ENCODE assay signal across 8 mouse cellular contexts in genomic region chr8:92361546-92362351, GRCm38 (mm10). TPM values are rescaled to one million over a fixed set of nuclear protein-coding genes. Genes with fewer than 3 reads are reported as not detected.
DNase-seq lines count a peak whose midpoint lies in the region; ATAC-seq lines count a peak whose summit lies in the region.

No protein-coding gene starts in this region.

- peaks cover 76% of the 10 kb centered on the region for H3K27me3 ChIP-seq in hindbrain, embryonic 10.5 days (ENCODE audit: insufficient read depth, poor library complexity, severe bottlenecking)
- H3K27me3 ChIP-seq in limb, embryonic 15.5 days = peaks cover 87% of the 10 kb centered on the region
- H3K27me3 ChIP-seq in neural tube, embryonic 12.5 days (replicated peaks) = peaks cover 40% of the 10 kb centered on the region

- peaks cover 84% of the 10 kb centered on the region for H3K4me1 ChIP-seq in hindbrain, embryonic 10.5 days (replicated peaks)
- H3K4me1 ChIP-seq in limb, embryonic 15.5 days = peaks cover 69% of the 10 kb centered on the region
- H3K4me1 ChIP-seq in neural tube, embryonic 12.5 days = peaks cover 78% of the 10 kb centered on the region

- peaks cover 26% of the 10 kb centered on the region for H3K36me3 ChIP-seq in hindbrain, embryonic 10.5 days
- H3K36me3 ChIP-seq in limb, embryonic 15.5 days = no peaks in the 10 kb centered on the region
- H3K36me3 ChIP-seq in neural tube, embryonic 12.5 days = peaks cover 6% of the 10 kb centered on the region

- no peaks in the 10 kb centered on the region for H3K9me3 ChIP-seq in hindbrain, embryonic 10.5 days
- H3K9me3 ChIP-seq in limb, embryonic 15.5 days = no peaks in the 10 kb centered on the region
- H3K9me3 ChIP-seq in neural tube, embryonic 12.5 days = no peaks in the 10 kb centered on the region

- H3K4me2 ChIP-seq in limb, embryonic 15.5 days = peak overlapping the region; percentile 39
- H3K4me2 ChIP-seq in neural tube, embryonic 12.5 days (replicated peaks) = peak overlapping the region; percentile 62

- H3K4me3 ChIP-seq in hindbrain, embryonic 10.5 days = peak overlapping the region; percentile 93
- H3K4me3 ChIP-seq in limb, embryonic 15.5 days = peak overlapping the region; percentile 31
- H3K4me3 ChIP-seq in neural tube, embryonic 12.5 days = peak overlapping the region; percentile 30

- 1% methylated on average over 25 of the region's 25 CpGs for WGBS in hindbrain, embryonic 10.5 days
- WGBS in limb, embryonic 15.5 days = 7% methylated on average over 25 of the region's 25 CpGs
- WGBS in neural tube, embryonic 12.5 days = 2% methylated on average over 25 of the region's 25 CpGs

- H3K27ac ChIP-seq in hindbrain, embryonic 10.5 days = peak overlapping the region; percentile 94
- peak overlapping the region; percentile 57 for H3K27ac ChIP-seq in limb, embryonic 15.5 days
- H3K27ac ChIP-seq in neural tube, embryonic 12.5 days = no peak overlapping the region; the same call in 1 of the 2 replicates

- no peak for ATAC-seq in limb, embryonic 15.5 days (ENCODE audit: insufficient number of reproducible peaks, low FRiP score, low TSS enrichment, low read depth)
- ATAC-seq in neural tube, embryonic 12.5 days (ENCODE audit: low FRiP score, low read depth) = peak; percentile 45
- no peak for ATAC-seq in inflammation-experienced regulatory T-cells, adult 6 months

- DNase-seq in cerebellum, adult 11 months = peak; percentile 8
- no peak for DNase-seq in cerebellum, adult 9-11 months
- DNase-seq in thymus, postnatal 14 days = peak; percentile 24
- no peak for DNase-seq in thymus, adult 18-20 months
- peak; percentile 89 for DNase-seq in hindbrain, embryonic 10.5 days (ENCODE audit: low spot score)

- 0 out of 2 replicates have a peak overlapping the region, but pooled peaks have one; percentile 5 for H3K9ac ChIP-seq in limb, embryonic 15.5 days
- H3K9ac ChIP-seq in neural tube, embryonic 12.5 days = peak overlapping the region; percentile 51

RNA-seq across cellular contexts. Expression of gene Irx5, which starts 4.3 kb away (rescaled TPM):
- 24.3 and 29.7 TPM in 2 replicates for polyA plus RNA-seq in hindbrain, embryonic 10.5 days (2016; fragmentation: Nextera tagmentation; extraction: Ambion mirVana)
- 23.6 and 29.9 TPM in 2 replicates for polyA plus RNA-seq in limb, embryonic 15.5 days (2015; fragmentation: Nextera tagmentation; extraction: Ambion mirVana)
- 18.7 and 21.0 TPM in 2 replicates for polyA plus RNA-seq in neural tube, embryonic 12.5 days (2016; fragmentation: Nextera tagmentation; extraction: Ambion mirVana)
- polyA plus RNA-seq in inflammation-experienced regulatory T-cells, adult 6 months (2017; shearing (Covaris generic)) = not detected

Comparison
In these comparisons a context has a peak if more than half of its experiments do, and no peak if none do; other contexts are left out.
1. DNase-seq: peak in cerebellum, adult 11 months (single experiment), thymus, postnatal 14 days (single experiment) and hindbrain, embryonic 10.5 days (single experiment); none in cerebellum, adult 9-11 months (single experiment) and thymus, adult 18-20 months (0 of 2).
2. H3K4me3 ChIP-seq: peak in every context shown above with its lines; median percentile 93 in hindbrain, embryonic 10.5 days; 31 in limb, embryonic 15.5 days; 30 in neural tube, embryonic 12.5 days.
3. RNA of gene Irx5, which starts 4.3 kb away (polyA plus RNA-seq): 23.6 to 29.9 TPM in limb, embryonic 15.5 days, 24.3 to 29.7 TPM in hindbrain, embryonic 10.5 days and 18.7 to 21.0 TPM in neural tube, embryonic 12.5 days; not detected in inflammation-experienced regulatory T-cells, adult 6 months; every median in the first group is over 10 times any median in the second.